Mouse (Mus musculus): ENCODE measurements around the gene Fstl4.

Fstl4 gene

GRCm38 (mm10) chr11:52996434-52997093 is 232.1 kb downstream of the Fstl4 start:
- in situ Hi-C loops (cut with MboI; ENCODE audit: low pct_unique_long_range_greater_than_20kb in 1 of 2, low sequenced_read_pairs in 2 of 2, unreplicated experiment in 1 of 2): no loop called here

GRCm38 (mm10) chr11:52997421-52997820 is 233.0 kb downstream of the Fstl4 start:
- in situ Hi-C loops (cut with MboI; ENCODE audit: low pct_unique_long_range_greater_than_20kb in 1 of 2, low sequenced_read_pairs in 2 of 2, unreplicated experiment in 1 of 2): no loop called here

DNA sequence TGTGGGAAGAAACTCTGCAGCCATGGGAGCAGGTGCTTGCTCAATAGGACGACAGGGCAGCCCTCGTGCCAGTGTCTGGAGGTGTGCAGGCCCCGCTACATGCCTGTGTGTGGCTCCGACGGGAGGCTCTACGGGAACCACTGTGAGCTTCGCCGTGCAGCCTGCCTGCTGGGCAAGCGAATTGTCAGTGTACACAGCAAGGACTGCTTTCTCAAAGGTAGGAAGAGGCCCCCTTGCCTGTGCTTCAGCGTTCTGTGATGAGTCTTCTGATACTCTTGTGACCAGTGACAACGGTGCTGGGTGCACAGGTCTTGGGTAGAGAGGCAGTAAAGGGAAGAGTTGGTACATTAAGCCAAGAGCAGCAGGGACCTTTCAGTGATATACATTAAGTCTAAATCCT is 235.8 kb downstream of the Fstl4 start:
- in situ Hi-C loops (cut with MboI; ENCODE audit: low pct_unique_long_range_greater_than_20kb in 1 of 2, low sequenced_read_pairs in 2 of 2, unreplicated experiment in 1 of 2): no loop called here

- in situ Hi-C loops (cut with MboI; ENCODE audit: low pct_unique_long_range_greater_than_20kb in 1 of 2, low sequenced_read_pairs in 2 of 2, unreplicated experiment in 1 of 2): no loop called here
Observed at GRCm38 (mm10) chr11:53003361-53003760, 238.9 kb downstream of the Fstl4 start.

DNA sequence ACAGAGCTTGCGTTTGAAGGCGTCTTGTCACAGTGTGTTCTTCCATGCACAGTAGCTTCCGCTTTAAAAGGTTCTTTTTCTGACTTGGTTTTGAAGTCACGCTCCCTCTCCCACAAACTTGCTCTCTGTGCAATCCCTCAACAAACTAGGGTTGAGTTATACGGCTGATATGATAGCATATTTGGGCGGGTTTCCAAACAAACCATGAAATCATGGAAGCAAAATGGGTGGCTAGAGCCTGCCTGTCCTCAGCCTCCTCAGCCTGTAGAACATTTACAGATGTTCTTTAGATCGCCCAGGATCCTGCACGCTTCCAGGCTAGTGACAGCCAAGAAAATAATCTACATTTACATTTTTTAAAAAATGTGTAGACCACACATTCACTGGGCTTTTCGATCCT is 239.4 kb downstream of the Fstl4 start:
- in situ Hi-C loops (cut with MboI; ENCODE audit: low pct_unique_long_range_greater_than_20kb in 1 of 2, low sequenced_read_pairs in 2 of 2, unreplicated experiment in 1 of 2): no loop called here

- in situ Hi-C loops (cut with MboI; ENCODE audit: low pct_unique_long_range_greater_than_20kb in 1 of 2, low sequenced_read_pairs in 2 of 2, unreplicated experiment in 1 of 2): no loop called here
Observed at GRCm38 (mm10) chr11:53009597-53009996, 245.2 kb downstream of the Fstl4 start.

- in situ Hi-C loops (cut with MboI; ENCODE audit: low pct_unique_long_range_greater_than_20kb in 1 of 2, low sequenced_read_pairs in 2 of 2, unreplicated experiment in 1 of 2): no loop called here
Observed at GRCm38 (mm10) chr11:53011996-53012505, 247.6 kb downstream of the Fstl4 start.

GRCm38 (mm10) chr11:53013906-53014305 is 249.5 kb downstream of the Fstl4 start:
- in situ Hi-C loops (cut with MboI; ENCODE audit: low pct_unique_long_range_greater_than_20kb in 1 of 2, low sequenced_read_pairs in 2 of 2, unreplicated experiment in 1 of 2): no loop called here

DNA sequence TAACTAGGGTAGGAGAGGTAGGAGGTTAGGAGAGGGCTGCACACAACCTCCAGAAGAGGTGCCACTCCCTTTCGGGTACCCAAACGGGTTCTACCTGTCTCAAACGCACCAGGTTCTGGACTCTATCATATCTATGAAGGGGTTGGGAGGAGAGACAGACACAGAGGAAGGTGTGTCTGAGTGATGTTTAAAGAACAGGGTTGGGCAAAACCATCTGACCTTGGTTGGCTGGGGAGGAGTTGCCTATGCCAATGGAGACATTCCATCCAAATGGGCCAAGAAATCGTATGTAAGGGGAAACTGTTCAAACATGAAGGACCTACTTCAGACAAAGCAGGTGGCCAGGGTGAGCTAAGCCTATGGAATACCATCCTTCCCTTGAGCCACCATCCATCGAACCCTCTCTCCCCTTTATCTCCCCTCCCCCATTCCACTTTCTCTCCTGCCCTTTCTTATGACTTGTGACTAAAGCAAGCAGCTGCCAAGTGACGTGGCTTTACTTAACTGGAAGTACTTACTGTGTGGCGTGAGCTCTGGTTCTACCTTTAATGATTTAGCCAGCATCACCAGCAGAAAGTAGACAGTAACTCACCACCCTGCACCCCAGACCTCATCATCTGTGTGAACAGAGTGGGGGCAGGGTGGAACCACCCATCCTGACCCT is 252.1 kb downstream of the Fstl4 start:
- in situ Hi-C loops (cut with MboI; ENCODE audit: low pct_unique_long_range_greater_than_20kb in 1 of 2, low sequenced_read_pairs in 2 of 2, unreplicated experiment in 1 of 2): no loop called here

DNA sequence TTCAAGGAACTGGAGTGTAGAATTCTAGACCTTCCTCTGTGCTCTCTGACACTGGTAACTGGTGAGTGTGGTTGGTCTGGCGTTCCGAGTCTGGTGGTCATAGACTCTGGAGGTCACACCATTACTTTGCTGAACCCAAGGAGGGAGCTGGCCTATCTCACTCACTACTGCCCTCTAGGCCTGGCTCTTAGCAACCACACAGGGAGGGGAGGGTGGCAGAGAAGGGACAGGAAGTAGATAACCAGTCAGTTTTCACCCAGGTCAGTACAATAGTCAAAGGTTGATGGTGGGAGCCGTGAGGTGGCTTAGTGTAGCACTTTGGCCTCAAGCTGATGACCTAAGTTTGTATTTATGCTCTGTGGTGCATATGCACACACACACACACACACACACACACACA is 255.1 kb downstream of the Fstl4 start:
- in situ Hi-C loops (cut with MboI; ENCODE audit: low pct_unique_long_range_greater_than_20kb in 1 of 2, low sequenced_read_pairs in 2 of 2, unreplicated experiment in 1 of 2): no loop called here

GRCm38 (mm10) chr11:53024403-53024802 is 260.0 kb downstream of the Fstl4 start:
- in situ Hi-C loops (cut with MboI; ENCODE audit: low pct_unique_long_range_greater_than_20kb in 1 of 2, low sequenced_read_pairs in 2 of 2, unreplicated experiment in 1 of 2): no loop called here

DNA sequence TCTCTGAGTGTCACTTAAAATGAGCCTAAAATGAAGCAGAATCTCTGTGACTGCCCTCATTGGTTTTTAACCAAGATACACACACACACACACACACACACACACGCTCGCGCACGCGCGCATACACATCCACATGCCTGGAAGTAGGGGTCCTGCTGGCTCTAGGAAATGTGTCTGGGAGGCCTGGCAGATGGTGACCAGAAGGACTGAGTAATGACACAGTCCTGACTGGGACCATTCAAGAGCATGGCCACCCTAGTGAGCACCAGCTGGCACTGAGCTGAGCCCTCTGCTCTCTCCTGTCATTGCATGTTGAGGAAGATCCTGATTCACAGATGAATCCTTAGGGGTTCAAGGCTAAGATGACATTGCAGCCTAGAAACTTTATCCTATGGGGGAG is 261.3 kb downstream of the Fstl4 start:
- in situ Hi-C loops (cut with MboI; ENCODE audit: low pct_unique_long_range_greater_than_20kb in 1 of 2, low sequenced_read_pairs in 2 of 2, unreplicated experiment in 1 of 2): no loop called here

DNA sequence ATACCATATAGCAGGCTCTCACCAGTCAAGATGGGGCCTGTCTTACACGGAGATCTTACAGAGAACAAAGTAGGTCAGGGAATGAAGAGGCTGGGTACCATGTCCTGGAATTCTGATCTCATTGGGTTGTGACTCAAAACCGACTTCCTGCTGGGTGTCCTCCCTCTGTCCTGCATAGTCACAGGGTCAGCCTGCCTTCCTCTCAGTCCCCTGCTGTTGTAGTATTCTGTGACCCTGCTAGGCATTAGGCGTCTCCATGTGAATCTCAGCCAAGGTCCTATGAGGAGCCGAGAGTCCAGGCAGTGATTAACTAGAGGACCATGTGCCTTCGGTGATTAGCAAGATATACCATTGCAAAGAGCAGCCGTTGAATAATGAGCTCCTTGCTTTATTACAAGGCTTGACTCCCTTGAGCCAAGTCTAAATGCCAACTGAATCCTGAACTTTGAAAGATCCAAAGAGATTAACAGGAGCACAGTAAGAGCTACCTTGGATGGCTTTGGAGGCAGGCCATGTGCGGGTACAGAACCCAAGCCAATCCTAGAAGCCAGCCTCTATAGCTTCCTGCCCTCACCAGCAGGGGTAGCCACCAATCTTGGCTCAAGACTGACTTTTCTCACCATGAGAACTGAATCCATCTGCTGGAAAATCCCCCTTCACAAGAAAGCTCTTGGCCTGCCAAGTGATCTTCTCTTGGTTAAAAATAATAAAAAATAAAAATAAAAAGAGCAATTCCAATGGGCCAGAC is 264.2 kb downstream of the Fstl4 start:
- in situ Hi-C loops (cut with MboI; ENCODE audit: low pct_unique_long_range_greater_than_20kb in 1 of 2, low sequenced_read_pairs in 2 of 2, unreplicated experiment in 1 of 2): no loop called here

- in situ Hi-C loops (cut with MboI; ENCODE audit: low pct_unique_long_range_greater_than_20kb in 1 of 2, low sequenced_read_pairs in 2 of 2, unreplicated experiment in 1 of 2): no loop called here
Observed at GRCm38 (mm10) chr11:53031777-53032176, 267.3 kb downstream of the Fstl4 start.

GRCm38 (mm10) chr11:53032336-53032735 is 267.9 kb downstream of the Fstl4 start:
- in situ Hi-C loops (cut with MboI; ENCODE audit: low pct_unique_long_range_greater_than_20kb in 1 of 2, low sequenced_read_pairs in 2 of 2, unreplicated experiment in 1 of 2): no loop called here

- in situ Hi-C loops (cut with MboI; ENCODE audit: low pct_unique_long_range_greater_than_20kb in 1 of 2, low sequenced_read_pairs in 2 of 2, unreplicated experiment in 1 of 2): no loop called here
Observed at GRCm38 (mm10) chr11:53035414-53035813, 271.0 kb downstream of the Fstl4 start.

- in situ Hi-C loops (cut with MboI; ENCODE audit: low pct_unique_long_range_greater_than_20kb in 1 of 2, low sequenced_read_pairs in 2 of 2, unreplicated experiment in 1 of 2): no loop called here
Observed at GRCm38 (mm10) chr11:53046850-53047249, 282.4 kb downstream of the Fstl4 start.

DNA sequence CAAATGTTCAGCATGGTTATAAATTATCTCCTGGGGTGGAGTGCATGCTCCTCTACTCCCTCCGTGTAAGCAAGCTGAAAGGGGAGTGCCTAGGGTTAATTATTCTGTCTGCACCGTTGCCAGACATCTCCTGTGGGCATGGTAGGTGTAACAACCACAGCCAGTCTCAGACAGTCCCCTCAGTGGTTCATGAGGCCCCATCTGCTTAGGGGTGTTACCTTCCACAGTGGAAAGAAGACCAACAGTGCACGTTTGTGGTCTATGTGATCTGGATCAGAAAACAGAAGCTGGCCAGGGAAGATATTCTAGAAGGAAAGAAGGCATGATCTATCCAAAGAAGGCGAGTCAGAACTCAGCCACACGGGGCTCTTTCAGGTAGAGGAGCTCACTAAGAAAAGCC is 289.7 kb downstream of the Fstl4 start:
- in situ Hi-C loops (cut with MboI; ENCODE audit: low pct_unique_long_range_greater_than_20kb in 1 of 2, low sequenced_read_pairs in 2 of 2, unreplicated experiment in 1 of 2): no loop called here

DNA sequence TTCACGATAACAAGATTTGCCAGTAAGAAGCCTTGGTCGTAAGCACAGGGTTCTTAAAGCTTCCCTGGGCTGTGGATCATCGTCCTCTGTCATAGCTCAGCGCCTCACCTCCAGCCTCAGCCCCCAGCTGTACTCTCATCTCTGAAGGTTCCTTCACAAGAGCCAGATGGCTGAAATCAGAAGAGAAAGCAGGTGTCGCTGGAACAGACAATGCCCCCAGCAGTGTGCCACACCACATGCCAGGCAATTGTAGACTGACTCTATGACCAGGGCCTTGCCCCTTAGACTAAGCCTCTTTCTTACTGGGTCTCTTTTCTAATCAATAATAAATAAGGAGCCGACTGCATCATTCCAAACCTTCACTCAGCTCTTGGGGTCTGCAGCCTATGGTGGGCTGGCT is 291.5 kb downstream of the Fstl4 start:
- in situ Hi-C loops (cut with MboI; ENCODE audit: low pct_unique_long_range_greater_than_20kb in 1 of 2, low sequenced_read_pairs in 2 of 2, unreplicated experiment in 1 of 2): no loop called here

Measured in mouse embryonic stem cell (cell line).